Mouse (Mus musculus): ENCODE data around the gene Dagla. TPM values are rescaled to one million over a fixed set of nuclear protein-coding genes. Genes with fewer than 3 reads are reported as not detected.

Dagla gene
- polyA plus RNA-seq, 1 experiment from 2014 or later = 3.4 TPM

DNA sequence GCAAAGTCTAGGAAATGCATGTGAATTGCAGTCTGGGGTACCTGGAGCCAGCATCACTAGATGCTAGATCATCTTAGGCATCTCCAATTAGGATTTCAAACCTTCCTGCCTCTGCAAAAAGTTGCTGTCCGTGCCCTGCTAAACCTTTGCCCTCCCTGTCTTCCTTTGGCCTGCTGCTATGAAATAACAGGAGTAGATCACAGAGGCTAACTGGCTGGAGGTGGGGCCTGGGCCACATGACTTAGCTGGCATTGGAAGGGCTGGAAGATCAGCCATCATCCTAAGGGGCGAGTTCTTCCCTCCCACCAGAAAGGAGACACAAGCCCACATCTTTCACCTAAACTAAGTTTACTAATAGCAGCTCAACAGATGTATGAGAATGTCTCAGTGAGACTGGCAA is 4.3 kb upstream of the Dagla start:
- no peak for TF ChIP-seq CTCF (IDR thresholded peaks at IDR 0.05; ENCODE audit: low read depth)
- ATAC-seq (ENCODE audit: insufficient read depth) (no peak), DNase-seq (no peak)
- Histone ChIP-seq H3K36me3 (ENCODE audit: insufficient read depth) (no peaks in the 10 kb centered on the region), H3K9me3 (ENCODE audit: low read depth, low read length) (no peaks in the 10 kb centered on the region), H3K27me3 (ENCODE audit: insufficient read depth, low read length) (peaks cover 4% of the 10 kb centered on the region; the same call in 1 of the 2 replicates), H3K27ac (ENCODE audit: low read depth) (no peak overlapping the region), H3K4me2 (no peak overlapping the region), H3K4me3 (ENCODE audit: low read depth, low read length) (no peak overlapping the region), H3K4me1 (ENCODE audit: insufficient read depth) (peaks cover 14% of the 10 kb centered on the region; the same call in 1 of the 2 replicates), H3K9ac (no peak overlapping the region)
- 51% methylated on average over 2 of the region's 2 CpGs for WGBS

DNA sequence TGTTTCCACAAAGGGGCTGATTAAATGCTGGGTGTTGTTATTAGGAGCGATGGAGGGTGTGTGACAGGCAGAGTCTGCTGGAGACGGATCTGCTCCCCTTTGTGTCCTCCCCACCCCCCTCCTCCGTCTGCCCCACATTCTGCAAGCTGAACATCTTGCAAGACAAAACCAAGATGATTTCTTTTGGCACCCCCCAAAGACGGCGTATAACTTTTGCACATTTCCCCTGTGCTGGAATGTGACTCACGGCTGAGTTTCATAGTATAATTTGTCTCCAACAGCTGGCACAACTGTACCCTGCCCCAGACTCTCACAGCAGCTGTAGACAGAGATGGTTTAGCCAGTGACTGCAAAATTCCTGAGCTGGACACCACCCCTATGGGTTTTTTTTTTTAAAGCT is 3.3 kb upstream of the Dagla start:
- Histone ChIP-seq H3K27ac (ENCODE audit: low read depth) (peak overlapping the region; percentile 15; the same call in 1 of the 2 replicates), H3K36me3 (ENCODE audit: insufficient read depth) (no peaks in the 10 kb centered on the region), H3K4me2 (0 out of 2 replicates have a peak overlapping the region, but pooled peaks have one; percentile 5), H3K4me1 (ENCODE audit: insufficient read depth) (peaks cover 18% of the 10 kb centered on the region; the same call in 1 of the 2 replicates), H3K4me3 (ENCODE audit: low read depth, low read length) (no peak overlapping the region), H3K27me3 (ENCODE audit: insufficient read depth, low read length) (peaks cover 4% of the 10 kb centered on the region; the same call in 1 of the 2 replicates), H3K9ac (no peak overlapping the region), H3K9me3 (ENCODE audit: low read depth, low read length) (no peaks in the 10 kb centered on the region)
- no peak for TF ChIP-seq CTCF (IDR thresholded peaks at IDR 0.05; ENCODE audit: low read depth)
- WGBS = 14% methylated on average over 6 of the region's 6 CpGs
- DNase-seq (peak; percentile 40), ATAC-seq (ENCODE audit: insufficient read depth) (peak; percentile 17; the same call in 1 of the 2 replicates)

DNA sequence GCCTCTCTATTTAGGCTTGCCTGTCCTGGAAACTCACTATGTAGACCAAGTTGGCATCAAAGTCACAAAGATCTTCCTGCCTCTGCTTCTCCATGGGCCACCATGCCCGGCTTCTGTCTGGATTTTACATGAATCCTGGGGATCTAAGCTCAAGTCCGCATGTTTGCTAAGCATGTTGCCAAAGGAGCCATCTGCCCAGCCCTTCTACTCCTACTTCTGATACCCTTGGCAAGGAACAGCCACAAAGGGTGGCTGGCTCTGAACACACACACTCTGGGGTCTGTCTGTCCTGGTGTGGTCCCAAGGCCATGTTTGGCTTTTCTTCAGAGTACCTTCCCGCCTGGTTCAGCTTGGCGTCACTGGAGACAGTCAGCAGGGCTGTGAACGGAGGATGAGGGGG is 2.7 kb upstream of the Dagla start:
- ATAC-seq (ENCODE audit: insufficient read depth) = no peak

DNA sequence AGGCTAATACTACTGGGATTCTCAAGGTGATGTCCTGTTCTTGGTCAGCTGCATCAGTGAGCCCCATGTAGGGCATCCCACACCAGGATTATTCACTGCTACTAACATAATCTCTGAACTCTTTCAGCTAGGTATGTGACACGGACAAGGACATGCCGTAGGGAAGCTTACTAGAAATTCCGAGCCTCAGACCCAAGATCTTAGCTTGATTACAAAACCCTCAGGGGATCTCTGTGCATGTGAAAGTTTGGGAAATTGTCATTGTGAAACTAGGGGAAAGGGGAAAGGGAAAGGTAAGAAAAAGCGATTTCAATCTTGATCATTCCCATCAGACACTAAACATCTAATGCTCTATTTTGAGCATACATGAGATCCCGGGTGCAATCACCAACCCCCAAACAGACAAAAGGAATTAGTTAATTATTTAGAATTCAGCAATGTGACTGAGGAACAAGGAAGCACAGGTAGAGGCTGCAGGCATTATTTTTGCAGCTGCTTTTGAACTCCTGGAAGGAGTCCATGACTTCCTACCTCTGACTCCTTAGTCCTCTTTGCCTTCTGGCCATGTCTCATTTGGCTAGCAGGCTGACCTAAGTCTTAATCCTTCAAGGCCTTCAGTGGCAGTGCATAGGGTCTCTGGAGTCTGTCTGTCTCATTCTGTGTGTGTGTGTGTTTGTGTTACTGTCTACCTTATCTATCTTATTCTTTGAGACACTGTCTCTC is 2.0 kb upstream of the Dagla start:
- H3K9me3 ChIP-seq (ENCODE audit: low read depth, low read length) = no peaks in the 10 kb centered on the region
- no peak overlapping the region for H3K4me3 ChIP-seq (ENCODE audit: low read depth, low read length)
- no peak overlapping the region for H3K9ac ChIP-seq
- no peaks in the 10 kb centered on the region for H3K36me3 ChIP-seq (ENCODE audit: insufficient read depth)
- H3K4me2 ChIP-seq = no peak overlapping the region
- TF ChIP-seq CTCF (IDR thresholded peaks at IDR 0.05; ENCODE audit: low read depth) = no peak
- DNase-seq (no peak), ATAC-seq (ENCODE audit: insufficient read depth) (no peak)
- H3K4me1 ChIP-seq (ENCODE audit: insufficient read depth) = peaks cover 18% of the 10 kb centered on the region; the same call in 1 of the 2 replicates
- no peak overlapping the region for H3K27ac ChIP-seq (ENCODE audit: low read depth)
- WGBS = 88% methylated on average over 5 of the region's 5 CpGs
- H3K27me3 ChIP-seq (ENCODE audit: insufficient read depth, low read length) = peaks cover 4% of the 10 kb centered on the region; the same call in 1 of the 2 replicates

More for the DNA sequence above, 2.7 kb upstream of the Dagla start:
- H3K27ac ChIP-seq (ENCODE audit: low read depth) = peak overlapping the region; percentile 15; the same call in 1 of the 2 replicates
- H3K4me3 ChIP-seq (ENCODE audit: low read depth, low read length) = no peak overlapping the region
- H3K4me1 ChIP-seq (ENCODE audit: insufficient read depth) = peaks cover 18% of the 10 kb centered on the region; the same call in 1 of the 2 replicates
- TF ChIP-seq CTCF (IDR thresholded peaks at IDR 0.05; ENCODE audit: low read depth) = no peak
- no peak for DNase-seq
- no peak overlapping the region for H3K4me2 ChIP-seq
- no peaks in the 10 kb centered on the region for H3K36me3 ChIP-seq (ENCODE audit: insufficient read depth)
- H3K9me3 ChIP-seq (ENCODE audit: low read depth, low read length) = no peaks in the 10 kb centered on the region
- H3K9ac ChIP-seq = no peak overlapping the region
- peaks cover 4% of the 10 kb centered on the region; the same call in 1 of the 2 replicates for H3K27me3 ChIP-seq (ENCODE audit: insufficient read depth, low read length)
- WGBS = 72% methylated on average over 5 of the region's 5 CpGs

DNA sequence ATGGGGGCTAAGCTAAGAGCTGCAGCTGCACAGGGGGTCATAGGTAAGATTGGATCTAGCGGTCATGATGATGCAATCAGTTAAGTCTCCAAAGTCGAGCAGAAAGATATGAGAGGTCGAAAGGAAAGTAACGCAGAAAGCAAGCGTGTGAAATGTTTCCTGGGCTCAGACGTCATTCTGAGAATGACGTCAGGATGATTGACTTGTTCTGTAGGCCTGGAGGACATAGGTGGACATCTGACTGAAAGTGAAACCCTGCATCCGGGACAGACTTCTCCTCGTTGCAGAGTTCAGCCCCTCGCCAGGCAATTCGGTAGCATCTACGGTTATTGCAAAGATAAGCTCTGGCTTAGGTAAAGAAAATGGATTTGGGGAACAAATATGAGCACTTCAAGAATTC is 963 bp upstream of the Dagla start:
- H3K27me3 ChIP-seq (ENCODE audit: insufficient read depth, low read length) = peaks cover 4% of the 10 kb centered on the region; the same call in 1 of the 2 replicates
- WGBS = 65% methylated on average over 12 of the region's 12 CpGs
- H3K36me3 ChIP-seq (ENCODE audit: insufficient read depth) = no peaks in the 10 kb centered on the region
- H3K27ac ChIP-seq (ENCODE audit: low read depth) = no peak overlapping the region
- peaks cover 18% of the 10 kb centered on the region; the same call in 1 of the 2 replicates for H3K4me1 ChIP-seq (ENCODE audit: insufficient read depth)
- H3K4me3 ChIP-seq (ENCODE audit: low read depth, low read length) = no peak overlapping the region
- DNase-seq (no peak), ATAC-seq (ENCODE audit: insufficient read depth) (no peak)
- TF ChIP-seq CTCF (IDR thresholded peaks at IDR 0.05; ENCODE audit: low read depth) = no peak
- H3K4me2 ChIP-seq = no peak overlapping the region
- no peaks in the 10 kb centered on the region for H3K9me3 ChIP-seq (ENCODE audit: low read depth, low read length)
- H3K9ac ChIP-seq = no peak overlapping the region

DNA sequence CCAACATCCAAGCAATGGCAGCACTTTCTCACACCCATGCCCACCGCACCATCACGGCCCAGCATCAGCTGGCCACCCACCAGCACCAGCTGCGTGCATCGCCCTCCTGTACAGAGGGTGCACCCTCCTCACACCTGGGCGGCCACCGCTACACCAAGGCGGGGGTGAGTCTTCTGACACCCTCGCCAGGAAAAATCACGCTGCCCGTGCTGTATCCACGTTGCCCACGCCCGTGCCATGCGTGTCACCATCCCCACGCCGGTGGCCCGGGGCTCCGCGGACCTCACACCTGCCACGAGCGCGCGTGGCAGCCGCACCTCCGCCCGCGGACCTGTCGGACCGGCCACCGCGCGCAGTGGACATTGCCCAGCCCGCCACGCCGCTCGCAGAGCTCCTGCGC is 282 bp downstream of the Dagla start:
- TF ChIP-seq CTCF (IDR thresholded peaks at IDR 0.05; ENCODE audit: low read depth) = 0 out of 2 replicates have a peak, but pooled peaks have one; percentile 15
- Histone ChIP-seq H3K4me2 (peak overlapping the region; percentile 99), H3K9ac (peak overlapping the region; percentile 80), H3K4me1 (ENCODE audit: insufficient read depth) (peaks cover 18% of the 10 kb centered on the region; the same call in 1 of the 2 replicates), H3K9me3 (ENCODE audit: low read depth, low read length) (no peaks in the 10 kb centered on the region), H3K36me3 (ENCODE audit: insufficient read depth) (no peaks in the 10 kb centered on the region), H3K27ac (ENCODE audit: low read depth) (no peak overlapping the region), H3K4me3 (ENCODE audit: low read depth, low read length) (peak overlapping the region; percentile 71), H3K27me3 (ENCODE audit: insufficient read depth, low read length) (peaks cover 4% of the 10 kb centered on the region; the same call in 1 of the 2 replicates)
- ATAC-seq (ENCODE audit: insufficient read depth) (peak; percentile 18; the same call in 1 of the 2 replicates), DNase-seq (no peak)
- WGBS = 4% methylated on average over 37 of the region's 37 CpGs

DNA sequence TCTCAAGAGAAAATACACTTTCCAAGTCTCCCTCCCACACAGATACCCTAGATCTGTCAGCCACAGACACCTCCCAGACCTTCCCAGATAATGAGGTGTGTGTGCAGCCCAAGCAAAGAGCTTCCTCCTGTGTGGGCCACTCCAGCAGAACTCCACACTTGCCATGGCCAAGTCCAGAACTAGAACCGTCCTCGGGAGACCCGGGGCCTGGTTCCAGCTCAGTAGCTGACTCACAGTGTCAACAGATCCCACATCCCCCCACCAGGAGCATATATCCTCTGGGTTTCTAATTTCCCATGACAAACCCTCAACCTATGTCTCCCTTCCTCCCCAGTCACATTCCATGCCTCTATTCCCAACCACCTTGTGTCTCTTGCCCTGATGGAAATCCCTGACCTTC is 1.8 kb downstream of the Dagla start:
- no peak for ATAC-seq (ENCODE audit: insufficient read depth)
- 84% methylated on average over 3 of the region's 3 CpGs for WGBS
- no peak for DNase-seq

More for the DNA sequence above, 1.8 kb downstream of the Dagla start:
- Histone ChIP-seq H3K27ac (ENCODE audit: low read depth) (no peak overlapping the region), H3K4me1 (ENCODE audit: insufficient read depth) (peaks cover 24% of the 10 kb centered on the region), H3K4me3 (ENCODE audit: low read depth, low read length) (no peak overlapping the region), H3K4me2 (no peak overlapping the region), H3K9me3 (ENCODE audit: low read depth, low read length) (no peaks in the 10 kb centered on the region), H3K27me3 (ENCODE audit: insufficient read depth, low read length) (peaks cover 4% of the 10 kb centered on the region; the same call in 1 of the 2 replicates), H3K9ac (no peak overlapping the region), H3K36me3 (ENCODE audit: insufficient read depth) (no peaks in the 10 kb centered on the region)
- TF ChIP-seq CTCF (IDR thresholded peaks at IDR 0.05; ENCODE audit: low read depth) = 0 out of 2 replicates have a peak, but pooled peaks have one; percentile 2

Data from lung, embryonic 14.5 days (tissue).